Comparison of ENCODE assay signal across 9 mouse cellular contexts in genomic region chrX:153500047-153500345, GRCm38 (mm10). TPM values are rescaled to one million over a fixed set of nuclear protein-coding genes. Genes with fewer than 3 reads are reported as not detected.
A peak's percentile ranks its signal among the peaks of the same experiment; 100 is the strongest.
DNase-seq lines count a peak whose midpoint lies in the region; ATAC-seq and TF ChIP-seq lines count a peak whose summit lies in the region.
"Had no signal": no experiment of that assay in that cellular context is flagged by ENCODE, and none has a peak within 500 bp of the region (broad histone marks: within the 10 kb centered on the region; RNA-seq: fewer than 3 reads in every experiment).

No protein-coding gene starts in this region.

- H3K4me3 ChIP-seq in kidney, embryonic 15.5 days (replicated peaks), result peak overlapping the region; percentile 63
- H3K4me3 ChIP-seq in G1E (ENCODE audit: low read depth, low read length), result peak overlapping the region; percentile 75; the same call in 1 of the 2 replicates
- H3K4me3 ChIP-seq in embryonic facial prominence, embryonic 11.5 days (ENCODE audit: low read depth, low read length), result peak overlapping the region; percentile 53
- peak overlapping the region; percentile 50 for H3K4me3 ChIP-seq in intestine, embryonic 14.5 days (ENCODE audit: low read depth, low read length)
- peak overlapping the region; percentile 65 for H3K4me3 ChIP-seq in midbrain, embryonic 15.5 days

- no peaks in the 10 kb centered on the region for H3K9me3 ChIP-seq in kidney, embryonic 15.5 days (replicated peaks)
- no peaks in the 10 kb centered on the region for H3K9me3 ChIP-seq in G1E (replicated peaks)
- no peaks in the 10 kb centered on the region for H3K9me3 ChIP-seq in embryonic facial prominence, embryonic 11.5 days (replicated peaks; ENCODE audit: control insufficient read depth, low read length)
- H3K9me3 ChIP-seq in intestine, embryonic 14.5 days (ENCODE audit: control insufficient read depth, low read length), result no peaks in the 10 kb centered on the region
- H3K9me3 ChIP-seq in midbrain, embryonic 15.5 days, result no peaks in the 10 kb centered on the region

- peak overlapping the region; percentile 70 for H3K4me2 ChIP-seq in kidney, embryonic 15.5 days
- peak overlapping the region; percentile 71 for H3K4me2 ChIP-seq in embryonic facial prominence, embryonic 11.5 days (ENCODE audit: low read depth, low read length)
- H3K4me2 ChIP-seq in intestine, embryonic 14.5 days (ENCODE audit: low read length), result peak overlapping the region; percentile 71
- H3K4me2 ChIP-seq in midbrain, embryonic 15.5 days, result peak overlapping the region; percentile 65

- no peak overlapping the region for H3K27ac ChIP-seq in kidney, embryonic 15.5 days
- H3K27ac ChIP-seq in embryonic facial prominence, embryonic 11.5 days (replicated peaks; ENCODE audit: low read depth, low read length), result no peak overlapping the region
- no peak overlapping the region for H3K27ac ChIP-seq in intestine, embryonic 14.5 days (ENCODE audit: low read depth)
- H3K27ac ChIP-seq in midbrain, embryonic 15.5 days, result peak overlapping the region; percentile 94
- H3K27ac ChIP-seq: macrophage had no signal

- H3K9ac ChIP-seq in kidney, embryonic 15.5 days, result peak overlapping the region; percentile 70
- H3K9ac ChIP-seq in embryonic facial prominence, embryonic 11.5 days (replicated peaks; ENCODE audit: low read length), result peak overlapping the region; percentile 83
- peak overlapping the region; percentile 66 for H3K9ac ChIP-seq in intestine, embryonic 14.5 days (ENCODE audit: low read length)
- peak overlapping the region; percentile 84 for H3K9ac ChIP-seq in midbrain, embryonic 15.5 days

- WGBS in kidney, embryonic 15.5 days, result 38% methylated on average over 12 of the region's 12 CpGs
- WGBS in embryonic facial prominence, embryonic 11.5 days, result 17% methylated on average over 12 of the region's 12 CpGs
- 9% methylated on average over 12 of the region's 12 CpGs for WGBS in intestine, embryonic 14.5 days
- WGBS in midbrain, embryonic 15.5 days, result 29% methylated on average over 12 of the region's 12 CpGs

- no peak for ATAC-seq in kidney, embryonic 15.5 days (replicated peaks; ENCODE audit: low FRiP score)
- ATAC-seq in G1E (ENCODE audit: extremely low read depth, insufficient number of reproducible peaks, low FRiP score, poor library complexity, severe bottlenecking), result no peak
- no peak for ATAC-seq in embryonic facial prominence, embryonic 11.5 days (replicated peaks; ENCODE audit: insufficient number of reproducible peaks, low FRiP score, low TSS enrichment, low read depth)
- no peak for ATAC-seq in intestine, embryonic 14.5 days (replicated peaks; ENCODE audit: low FRiP score, low TSS enrichment, low read depth)
- ATAC-seq in midbrain, embryonic 15.5 days (replicated peaks), result no peak

- no peaks in the 10 kb centered on the region for H3K27me3 ChIP-seq in kidney, embryonic 15.5 days
- no peaks in the 10 kb centered on the region for H3K27me3 ChIP-seq in G1E (ENCODE audit: insufficient read depth, low read length)
- no peaks in the 10 kb centered on the region for H3K27me3 ChIP-seq in embryonic facial prominence, embryonic 11.5 days (ENCODE audit: control insufficient read depth, insufficient read depth, low read length)
- no peaks in the 10 kb centered on the region for H3K27me3 ChIP-seq in intestine, embryonic 14.5 days (replicated peaks; ENCODE audit: control insufficient read depth, insufficient read depth, low read length)
- no peaks in the 10 kb centered on the region for H3K27me3 ChIP-seq in midbrain, embryonic 15.5 days (replicated peaks)

- DNase-seq in kidney, postnatal 36 days, result no peak
- no peak for DNase-seq in G1E (ENCODE audit: low spot score)
- DNase-seq in embryonic facial prominence, embryonic 11.5 days (ENCODE audit: low spot score), result peak; percentile 13
- peak; percentile 57 for DNase-seq in intestine, embryonic 14.5 days (ENCODE audit: low spot score)
- DNase-seq in gastrocnemius, adult 18-20 months (ENCODE audit: low spot score), result no peak
- DNase-seq in cerebellum, postnatal 25 days, result no peak

- no peaks in the 10 kb centered on the region for H3K4me1 ChIP-seq in kidney, embryonic 15.5 days
- H3K4me1 ChIP-seq in G1E (ENCODE audit: insufficient read depth, low read depth, low read length), result peaks cover 17% of the 10 kb centered on the region
- H3K4me1 ChIP-seq in embryonic facial prominence, embryonic 11.5 days (ENCODE audit: control insufficient read depth, insufficient read depth, low read length), result no peaks in the 10 kb centered on the region
- no peaks in the 10 kb centered on the region; the same call in 1 of the 2 replicates for H3K4me1 ChIP-seq in intestine, embryonic 14.5 days (replicated peaks; ENCODE audit: control insufficient read depth, insufficient read depth, low read length)
- H3K4me1 ChIP-seq in midbrain, embryonic 15.5 days, result peaks cover 5% of the 10 kb centered on the region

- TF ChIP-seq CTCF in G1E (IDR thresholded peaks at IDR 0.05; ENCODE audit: low read depth, low read length), result no peak

- H3K36me3 ChIP-seq in kidney, embryonic 15.5 days, result no peaks in the 10 kb centered on the region
- H3K36me3 ChIP-seq in G1E (replicated peaks), result peaks cover 13% of the 10 kb centered on the region
- H3K36me3 ChIP-seq in embryonic facial prominence, embryonic 11.5 days (replicated peaks; ENCODE audit: control insufficient read depth, insufficient read depth, low read depth, low read length), result no peaks in the 10 kb centered on the region
- H3K36me3 ChIP-seq in intestine, embryonic 14.5 days (ENCODE audit: control insufficient read depth, insufficient read depth, low read length), result no peaks in the 10 kb centered on the region
- H3K36me3 ChIP-seq in midbrain, embryonic 15.5 days (replicated peaks), result no peaks in the 10 kb centered on the region

RNA-seq across cellular contexts. Expression of gene Ubqln2, which starts 2.0 kb away (rescaled TPM):
- 22.0 and 22.7 TPM in 2 replicates for polyA plus RNA-seq in kidney, embryonic 15.5 days (2015; fragmentation: Nextera tagmentation; extraction: Ambion mirVana)
- 53.7 and 61.5 TPM in 2 replicates for total RNA-seq in G1E (2014; fragmentation: Nextera tagmentation)
- total RNA-seq in G1E (2017), result 5.9 TPM in 2 replicates
- polyA plus RNA-seq in G1E (2012), result 68.3 and 88.9 TPM in 2 replicates
- polyA plus RNA-seq in embryonic facial prominence, embryonic 11.5 days (2014; fragmentation: Nextera tagmentation; extraction: Ambion mirVana), result 39.1 and 43.8 TPM in 2 replicates
- polyA plus RNA-seq in intestine, embryonic 14.5 days (2014; fragmentation: Nextera tagmentation; extraction: Ambion mirVana), result 27.5 and 30.8 TPM in 2 replicates
- 53.4 and 54.0 TPM in 2 replicates for polyA plus RNA-seq in midbrain, embryonic 15.5 days (2015; fragmentation: Nextera tagmentation; extraction: Ambion mirVana)
- total RNA-seq in gastrocnemius, adult 18-20 months (2021), result 10 to 100 TPM; 20.6 to 20.7 TPM

RNA-seq across cellular contexts. Expression of gene Cypt3, which starts 58.4 kb away (rescaled TPM):
- polyA plus RNA-seq in kidney, embryonic 15.5 days (2015; fragmentation: Nextera tagmentation; extraction: Ambion mirVana), result not detected in 2 replicates
- total RNA-seq in G1E (2014; fragmentation: Nextera tagmentation) (not detected in 2 replicates), G1E (2017) (not detected in 2 replicates)
- not detected in 2 replicates for polyA plus RNA-seq in G1E (2012)
- polyA plus RNA-seq in embryonic facial prominence, embryonic 11.5 days (2014; fragmentation: Nextera tagmentation; extraction: Ambion mirVana), result not detected in 2 replicates
- not detected in 2 replicates for polyA plus RNA-seq in intestine, embryonic 14.5 days (2014; fragmentation: Nextera tagmentation; extraction: Ambion mirVana)
- polyA plus RNA-seq in midbrain, embryonic 15.5 days (2015; fragmentation: Nextera tagmentation; extraction: Ambion mirVana), result not detected in 2 replicates
- not detected for total RNA-seq in gastrocnemius, adult 18-20 months (2021)
- polyA plus RNA-seq: macrophage had no signal

Comparison
In these comparisons a context has a peak if more than half of its experiments do, and no peak if none do; other contexts are left out.
1. DNase-seq: peak in embryonic facial prominence, embryonic 11.5 days (single experiment) and intestine, embryonic 14.5 days (single experiment); none in kidney, postnatal 36 days (0 of 2), G1E (single experiment), gastrocnemius, adult 18-20 months (single experiment) and cerebellum, postnatal 25 days (0 of 2).
2. Peak in every context shown above with its lines, with median percentiles within 50 percentile points of each other: H3K4me2 ChIP-seq, H3K4me3 ChIP-seq and H3K9ac ChIP-seq.